Mouse (Mus musculus) spleen, adult 12 weeks (tissue): ENCODE results near the gene Faim.

Source experiments
- DNase-seq: peaks from one replicate; pipeline ENCODE4 v3.0.0; 2022; ENCODE audit warnings: low spot score

Faim gene

GRCm38 (mm10) chr9:99048724-99049250, 62.6 kb downstream of the Faim start:
- no peak for DNase-seq

- no peak for DNase-seq
Observed at GRCm38 (mm10) chr9:99049760-99050159, 63.6 kb downstream of the Faim start.
